Mouse (Mus musculus): Measurements from ENCODE around the gene Serpina3f.

- no peak for TF ChIP-seq CTCF (IDR thresholded peaks at IDR 0.05; ENCODE audit: low read depth, low read length)
- TF ChIP-seq POLR2AphosphoS5 (IDR thresholded peaks at IDR 0.05; ENCODE audit: insufficient replicate concordance, low read depth, low read length), result no peak
- no peak for TF ChIP-seq TAL1 (conservative IDR thresholded peaks at IDR 0.05; ENCODE audit: low read depth, low read length)
- TF ChIP-seq GATA1 (IDR thresholded peaks at IDR 0.05; ENCODE audit: borderline replicate concordance, low read length), result no peak
- no peak for TF ChIP-seq GATA2 (IDR thresholded peaks at IDR 0.05; ENCODE audit: borderline replicate concordance, low read depth, low read length)
Observed at GRCm38 (mm10) chr12:104178987-104179386, 35.4 kb upstream of the Serpina3f start.

All from G1E (cell line).